Mouse (Mus musculus) forebrain, embryonic 12.5 days (tissue): ENCODE data around the gene Lin54. TPM values are rescaled to one million over a fixed set of nuclear protein-coding genes. Genes with fewer than 3 reads are reported as not detected.

ENCODE experiments used
- ATAC-seq: fragments of 200-750 bp; cut with Nextera tagmentation; 2 replicates; pipeline ENCODE4 v1.8.0; 2017; ENCODE audit warnings: moderate TSS enrichment; ENCODE audit not compliant: low FRiP score
- H3K27ac ChIP-seq: fragments of 300-500 bp; sonication (generic); 2 replicates; pipeline ENCODE4 v1.5.1; 2016; ENCODE audit warnings: mild to moderate bottlenecking
- H3K27me3 ChIP-seq: fragments of 300-500 bp; sonication (generic); 2 replicates; pipeline ENCODE4 v1.6.1; 2016; ENCODE audit warnings: mild to moderate bottlenecking
- H3K36me3 ChIP-seq: fragments of 300-500 bp; sonication (generic); replicated peaks from 2 replicates; pipeline ENCODE4 v1.6.1; 2016; ENCODE audit warnings: mild to moderate bottlenecking
- H3K4me1 ChIP-seq: fragments of 300-500 bp; sonication (generic); 2 replicates; pipeline ENCODE4 v1.6.1; 2016
- H3K4me2 ChIP-seq: fragments of 300-500 bp; sonication (generic); 2 replicates; pipeline ENCODE4 v1.6.1; 2016; ENCODE audit warnings: mild to moderate bottlenecking, moderate library complexity
- H3K4me3 ChIP-seq: fragments of 300-500 bp; sonication (generic); replicated peaks from 2 replicates; pipeline ENCODE4 v1.5.1; 2016; ENCODE audit warnings: mild to moderate bottlenecking
- H3K9ac ChIP-seq: fragments of 300-500 bp; sonication (generic); 2 replicates; pipeline ENCODE4 v1.6.1; 2016; ENCODE audit warnings: mild to moderate bottlenecking
- H3K9me3 ChIP-seq: fragments of 300-500 bp; sonication (generic); 2 replicates; pipeline ENCODE4 v1.6.1; 2016
- WGBS: fragments of 180-500 bp; shearing (Covaris S2); methylation state at CpG from one replicate; pipeline ENCODE4 v1.1.7; 2016; 5-methylcytosine and 5-hydroxymethylcytosine counted together
- microRNA-seq: library from miRNA; unstranded; fragments of <30 nt; microRNA quantifications from one replicate; pipeline ENCODE4, GENCODE M21; 2017
- polyA plus RNA-seq: library from polyadenylated mRNA; unstranded; fragments of >200 nt; fragmentation: Nextera tagmentation; extraction: Ambion mirVana; gene quantifications from 2 replicates; pipeline ENCODE4 v1.2.1, GENCODE M21; 2016

Lin54 gene
- polyA plus RNA-seq, 1 experiment from 2014 or later = 17.6 TPM

- H3K36me3 ChIP-seq = no peaks in the 10 kb centered on the region
- H3K27me3 ChIP-seq = no peaks in the 10 kb centered on the region
- H3K9ac ChIP-seq = no peak overlapping the region
- no peak overlapping the region for H3K4me2 ChIP-seq
- no peak overlapping the region for H3K27ac ChIP-seq
- H3K9me3 ChIP-seq = no peaks in the 10 kb centered on the region
- no peak overlapping the region for H3K4me3 ChIP-seq
- 88% methylated on average over 3 of the region's 3 CpGs for WGBS
- no peak for ATAC-seq
- peaks cover 13% of the 10 kb centered on the region for H3K4me1 ChIP-seq
These were observed 87.6 kb downstream of the Lin54 start for GRCm38 (mm10) chr5:100412886-100413285.

GRCm38 (mm10) chr5:100410281-100410680 lies 90.2 kb downstream of the Lin54 start:
- no peaks in the 10 kb centered on the region for H3K9me3 ChIP-seq
- H3K4me3 ChIP-seq = no peak overlapping the region
- H3K27ac ChIP-seq = no peak overlapping the region
- ATAC-seq = no peak
- peaks cover 12% of the 10 kb centered on the region; the same call in 1 of the 2 replicates for H3K36me3 ChIP-seq
- 90% methylated on average over 5 of the region's 5 CpGs for WGBS
- no peaks in the 10 kb centered on the region for H3K27me3 ChIP-seq
- H3K4me1 ChIP-seq = peaks cover 9% of the 10 kb centered on the region
- H3K9ac ChIP-seq = no peak overlapping the region
- H3K4me2 ChIP-seq = no peak overlapping the region

- no peak overlapping the region for H3K4me3 ChIP-seq
- no peaks in the 10 kb centered on the region for H3K9me3 ChIP-seq
- peaks cover 23% of the 10 kb centered on the region for H3K36me3 ChIP-seq
- H3K4me2 ChIP-seq = no peak overlapping the region
- H3K4me1 ChIP-seq = no peaks in the 10 kb centered on the region
- no peaks in the 10 kb centered on the region for H3K27me3 ChIP-seq
- H3K9ac ChIP-seq = no peak overlapping the region
- H3K27ac ChIP-seq = no peak overlapping the region
- WGBS = 88% methylated on average over 5 of the region's 5 CpGs
- no peak for ATAC-seq
These were observed 92.0 kb downstream of the Lin54 start for GRCm38 (mm10) chr5:100408485-100408884.

GRCm38 (mm10) chr5:100396753-100397152 lies 103.7 kb downstream of the Lin54 start:
- H3K27me3 ChIP-seq = no peaks in the 10 kb centered on the region
- no peak for ATAC-seq
- WGBS = 95% methylated on average over 3 of the region's 3 CpGs
- H3K27ac ChIP-seq = no peak overlapping the region
- H3K4me3 ChIP-seq = no peak overlapping the region
- H3K36me3 ChIP-seq = peaks cover 67% of the 10 kb centered on the region
- no peak overlapping the region for H3K4me2 ChIP-seq
- H3K9me3 ChIP-seq = no peaks in the 10 kb centered on the region
- H3K4me1 ChIP-seq = no peaks in the 10 kb centered on the region
- no peak overlapping the region for H3K9ac ChIP-seq

GRCm38 (mm10) chr5:100393681-100394080 lies 106.8 kb downstream of the Lin54 start:
- no peak for ATAC-seq
- Histone ChIP-seq H3K4me1 (no peaks in the 10 kb centered on the region), H3K4me2 (no peak overlapping the region), H3K9ac (no peak overlapping the region), H3K36me3 (peaks cover 84% of the 10 kb centered on the region), H3K27ac (no peak overlapping the region), H3K27me3 (no peaks in the 10 kb centered on the region), H3K4me3 (no peak overlapping the region), H3K9me3 (no peaks in the 10 kb centered on the region)
- WGBS = 94% methylated on average over 3 of the region's 3 CpGs

GRCm38 (mm10) chr5:100392436-100392955 lies 107.9 kb downstream of the Lin54 start:
- Histone ChIP-seq H3K9me3 (no peaks in the 10 kb centered on the region), H3K27me3 (no peaks in the 10 kb centered on the region), H3K36me3 (peaks cover 82% of the 10 kb centered on the region), H3K4me2 (no peak overlapping the region), H3K4me1 (no peaks in the 10 kb centered on the region), H3K9ac (no peak overlapping the region), H3K4me3 (no peak overlapping the region), H3K27ac (no peak overlapping the region)
- 92% methylated on average over 20 of the region's 20 CpGs for WGBS
- no peak for ATAC-seq

Small RNA genes within 50 kb of the gene (microRNA-seq; reads per million reads assigned to microRNA genes)
- gene Gm23222 = not detected

Other genes with a start within 250 kb of the Lin54 start
- 96.3 and 108 TPM in 2 replicates for gene Sec31a, start 84.4 kb downstream of the Lin54 start, polyA plus RNA-seq
- gene Cops4, start 17.7 kb upstream of the Lin54 start, polyA plus RNA-seq = 198 and 200 TPM in 2 replicates
- gene Plac8, start 71.6 kb upstream of the Lin54 start, polyA plus RNA-seq = 0.56 and 0.63 TPM in 2 replicates
- 42.3 and 47.3 TPM in 2 replicates for gene Coq2, start 174.5 kb upstream of the Lin54 start, polyA plus RNA-seq
- gene Hpse, start 219.1 kb upstream of the Lin54 start, polyA plus RNA-seq = 0.54 and 0.82 TPM in 2 replicates